Mouse (Mus musculus) CH12.LX (cell line): ENCODE measurements around the gene Krt8. TPM values are rescaled to one million over a fixed set of nuclear protein-coding genes. Genes with fewer than 3 reads are reported as not detected.

Experiments used
- DNase-seq: peaks from one replicate; pipeline ENCODE4 v3.0.0-alpha.2; 2013; ENCODE audit errors: extremely low read depth
- H3K27ac ChIP-seq: 2 replicates; pipeline ENCODE4 v1.5.1; 2012; ENCODE audit warnings: low read depth, mild to moderate bottlenecking, control low read depth, moderate library complexity; ENCODE audit not compliant: insufficient read depth
- H3K27me3 ChIP-seq: replicated peaks from 2 replicates; pipeline ENCODE3; 2012; ENCODE audit warnings: inconsistent platforms
- H3K36me3 ChIP-seq, 2 experiments: replicated peaks in 1 of 2; 2 replicates each; pipeline versions ENCODE3 to v1.6.1; 2012; ENCODE audit warnings: inconsistent platforms in 1 of 2, low read length in 1 of 2, mild to moderate bottlenecking in 1 of 2, mixed read lengths in 1 of 2, moderate library complexity in 1 of 2; ENCODE audit not compliant: control insufficient read depth in 1 of 2, insufficient read depth in 1 of 2
- H3K4me1 ChIP-seq, 2 experiments: 2 replicates each; pipeline ENCODE4 v1.6.1; 2012; ENCODE audit warnings: inconsistent platforms in 1 of 2, moderate library complexity in 1 of 2; ENCODE audit not compliant: insufficient read depth in 2 of 2, control insufficient read depth in 1 of 2
- H3K4me2 ChIP-seq: 2 replicates; pipeline ENCODE4 v1.6.1; 2012; ENCODE audit warnings: low read depth, mild to moderate bottlenecking, control low read depth; ENCODE audit not compliant: poor library complexity, insufficient read depth, severe bottlenecking
- H3K4me3 ChIP-seq, 3 experiments: fragments of 150-350 bp in 1 of 3; sonication (generic) in 1 of 3; replicated peaks in 1 of 3; 2 replicates each; pipeline versions ENCODE3 to v1.5.1; 2011 to 2012; ENCODE audit warnings: low read depth in 2 of 3, low read length in 2 of 3, mild to moderate bottlenecking in 2 of 3, moderate library complexity in 2 of 3, control low read depth in 1 of 3, improper control_type of control experiment in 1 of 3, inconsistent platforms in 1 of 3, mixed read lengths in 1 of 3; ENCODE audit not compliant: poor library complexity in 1 of 3
- H3K79me2 ChIP-seq: replicated peaks from 2 replicates; pipeline ENCODE4 v1.6.1; 2012; ENCODE audit warnings: mild to moderate bottlenecking, moderate library complexity; ENCODE audit not compliant: control insufficient read depth, poor library complexity, insufficient read depth, severe bottlenecking; ENCODE audit errors: extremely low read depth
- H3K9ac ChIP-seq: 2 replicates; pipeline ENCODE4 v1.6.1; 2012; ENCODE audit warnings: low read depth, mild to moderate bottlenecking, control low read depth, moderate library complexity; ENCODE audit not compliant: insufficient read depth
- H3K9me3 ChIP-seq: replicated peaks from 2 replicates; pipeline ENCODE3; 2012; ENCODE audit warnings: low read length, inconsistent platforms, mixed read lengths
- BHLHE40 ChIP-seq: IDR thresholded peaks from 2 replicates; pipeline ENCODE4 v1.6.1; 2011; ENCODE audit warnings: mild to moderate bottlenecking, low read depth, low read length, improper control_type of control experiment
- CTCF ChIP-seq, 2 experiments: IDR thresholded peaks in 1 of 2; conservative IDR thresholded peaks in 1 of 2; 2 replicates each; pipeline ENCODE4 v1.5.1; 2011 to 2012; ENCODE audit warnings: low read depth in 2 of 2, low read length in 2 of 2, improper control_type of control experiment in 1 of 2, inconsistent platforms in 1 of 2, mild to moderate bottlenecking in 1 of 2, moderate library complexity in 1 of 2
- ELF1 ChIP-seq: IDR thresholded peaks from 2 replicates; pipeline ENCODE4 v1.6.1; 2014; ENCODE audit warnings: low read depth, mild to moderate bottlenecking, inconsistent platforms, low read length, improper control_type of control experiment
- EP300 ChIP-seq: IDR thresholded peaks from 2 replicates; pipeline ENCODE4 v1.6.1; 2011; ENCODE audit warnings: low read length, improper control_type of control experiment
- ETS1 ChIP-seq: conservative IDR thresholded peaks from 2 replicates; pipeline ENCODE4 v1.6.1; 2012; ENCODE audit warnings: low read depth, mild to moderate bottlenecking, inconsistent platforms, low read length, improper control_type of control experiment, moderate library complexity
- HCFC1 ChIP-seq: IDR thresholded peaks from 2 replicates; pipeline ENCODE4 v1.6.1; 2012; ENCODE audit warnings: low read depth, mild to moderate bottlenecking, inconsistent platforms, low read length, improper control_type of control experiment
- IRF4 ChIP-seq: IDR thresholded peaks from 2 replicates; pipeline ENCODE4 v1.6.1; 2014; ENCODE audit warnings: low read depth, mild to moderate bottlenecking, inconsistent platforms, low read length, improper control_type of control experiment
- KAT2A ChIP-seq: IDR thresholded peaks from 2 replicates; pipeline ENCODE4 v1.6.1; 2012; ENCODE audit warnings: low read length, improper control_type of control experiment, inconsistent platforms; ENCODE audit not compliant: insufficient replicate concordance
- MAZ ChIP-seq: IDR thresholded peaks from 2 replicates; pipeline ENCODE4 v1.6.1; 2012; ENCODE audit warnings: low read depth, mild to moderate bottlenecking, inconsistent platforms, low read length, improper control_type of control experiment, moderate library complexity
- MXI1 ChIP-seq: IDR thresholded peaks from 2 replicates; pipeline ENCODE4 v1.6.1; 2011; ENCODE audit warnings: mild to moderate bottlenecking, low read depth, low read length, improper control_type of control experiment
- MYC ChIP-seq: IDR thresholded peaks from 2 replicates; pipeline ENCODE4 v1.6.1; 2011; ENCODE audit warnings: low read depth, mild to moderate bottlenecking, improper control_type of control experiment, low read length
- NRF1 ChIP-seq: IDR thresholded peaks from 2 replicates; pipeline ENCODE4 v1.6.1; 2014; ENCODE audit warnings: low read depth, mild to moderate bottlenecking, inconsistent platforms, low read length, improper control_type of control experiment, moderate library complexity
- POLR2AphosphoS2 ChIP-seq: IDR thresholded peaks from 2 replicates; pipeline ENCODE4 v1.6.1; 2011; ENCODE audit warnings: low read depth, low read length, improper control_type of control experiment
- RAD21 ChIP-seq: IDR thresholded peaks from 2 replicates; pipeline ENCODE4 v1.6.1; 2011; ENCODE audit warnings: low read depth, mild to moderate bottlenecking, low read length, improper control_type of control experiment, moderate library complexity
- RCOR1 ChIP-seq: conservative IDR thresholded peaks from 2 replicates; pipeline ENCODE4 v1.6.1; 2012; ENCODE audit warnings: low read depth, mild to moderate bottlenecking, inconsistent platforms, low read length, improper control_type of control experiment
- SIN3A ChIP-seq: IDR thresholded peaks from 2 replicates; pipeline ENCODE4 v1.6.1; 2012; ENCODE audit warnings: low read length, improper control_type of control experiment, inconsistent platforms
- SMC3 ChIP-seq: IDR thresholded peaks from 2 replicates; pipeline ENCODE4 v1.6.1; 2011; ENCODE audit warnings: low read depth, low read length, improper control_type of control experiment
- TBP ChIP-seq: conservative IDR thresholded peaks from 2 replicates; pipeline ENCODE4 v1.6.1; 2011; ENCODE audit warnings: low read depth, low read length, improper control_type of control experiment
- TCF12 ChIP-seq: IDR thresholded peaks from 2 replicates; pipeline ENCODE4 v1.6.1; 2014; ENCODE audit warnings: low read depth, mild to moderate bottlenecking, inconsistent platforms, low read length, improper control_type of control experiment
- USF1 ChIP-seq: IDR thresholded peaks from 2 replicates; pipeline ENCODE4 v1.6.1; 2014; ENCODE audit warnings: low read depth, mild to moderate bottlenecking, inconsistent platforms, low read length, improper control_type of control experiment
- USF2 ChIP-seq: conservative IDR thresholded peaks from 2 replicates; pipeline ENCODE4 v1.6.1; 2011; ENCODE audit warnings: low read depth, low read length, improper control_type of control experiment
- ZKSCAN1 ChIP-seq: IDR thresholded peaks from 2 replicates; pipeline ENCODE4 v1.6.1; 2012; ENCODE audit warnings: low read depth, inconsistent platforms, low read length, improper control_type of control experiment, borderline replicate concordance
- ZNF384 ChIP-seq: IDR thresholded peaks from 2 replicates; pipeline ENCODE4 v1.6.1; 2012; ENCODE audit warnings: low read depth, low read length, improper control_type of control experiment, inconsistent platforms
- dilution Hi-C: fragments of 300-500 bp; cut with MboI; formaldehyde crosslinking; loops from 2 replicates; pipeline ENCODE4 v1.14.3; 2020; ENCODE audit warnings: low sequenced_read_pairs; ENCODE audit not compliant: extremely low pct_unique_long_range_greater_than_20kb, extremely low pct_ligation_motif_present
- in situ Hi-C: fragments of 300-500 bp; cut with MboI; formaldehyde crosslinking; loops from 3 replicates; pipeline ENCODE4 v1.14.3; 2019; ENCODE audit warnings: low sequenced_read_pairs, low pct_ligation_motif_present, low pct_unique_long_range_greater_than_20kb, mixed read lengths
- polyA plus RNA-seq: library from polyadenylated mRNA; unstranded; fragments of >175 nt; gene quantifications from 2 replicates; pipeline ENCODE4 v1.2.1, GENCODE M21; 2012; ENCODE audit warnings: low read depth; ENCODE audit not compliant: insufficient read length
- total RNA-seq, 2 experiments: library from RNA; depleted of rRNA; stranded (reverse); fragments of 300-350 nt in 1 of 2; fragments of >200 nt in 1 of 2; gene quantifications; 2 replicates each; pipeline ENCODE4 v1.2.3; 2012 to 2014

Krt8 gene
- total and polyA plus RNA-seq, 3 experiments = not detected

DNA sequence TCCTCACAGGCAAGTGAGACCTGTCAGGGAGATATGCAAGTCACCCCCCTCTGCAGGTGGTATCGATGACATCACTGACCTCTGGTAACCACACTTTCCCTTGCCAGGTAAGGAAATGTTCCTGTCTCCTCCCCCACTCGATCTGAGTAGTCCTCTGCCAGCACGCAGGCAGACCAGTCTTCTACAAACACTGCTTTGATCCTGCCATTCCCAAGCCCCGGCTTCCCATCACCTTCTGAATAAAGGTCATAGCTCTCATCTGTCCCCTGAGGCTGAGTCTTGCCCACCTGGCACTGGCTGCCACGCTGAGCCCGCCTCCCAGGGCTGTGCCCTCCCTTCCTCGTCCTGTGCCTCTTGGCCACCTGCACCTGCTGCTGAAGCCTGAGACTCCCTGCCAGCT is 12.5 kb upstream of the Krt8 start:
- Histone ChIP-seq H3K9ac (no peak overlapping the region), H3K4me3 (no peak overlapping the region), H3K27me3 (peaks cover 2% of the 10 kb centered on the region), H3K4me1 (peaks cover 24 to 55% of the 10 kb centered on the region in 2 experiments), H3K36me3 (no peaks in the 10 kb centered on the region), H3K27ac (no peak overlapping the region), H3K4me2 (no peak overlapping the region), H3K9me3 (no peaks in the 10 kb centered on the region), H3K79me2 (no peaks in the 10 kb centered on the region)
- in situ Hi-C loops (no loop called here), dilution Hi-C loops (no loop called here)
- DNase-seq = no peak
- TF ChIP-seq KAT2A (no peak), RAD21 (no peak), SMC3 (no peak), ELF1 (no peak), TBP (no peak), MXI1 (no peak), IRF4 (no peak), CTCF (conservative IDR thresholded peaks at IDR 0.05 in 1 of 2, IDR thresholded peaks at IDR 0.05 in 1 of 2; ENCODE audit: low read depth in 2 of 2, low read length in 2 of 2) (no peak), MYC (no peak), BHLHE40 (no peak), ZKSCAN1 (no peak), SIN3A (no peak), POLR2AphosphoS2 (no peak), USF1 (no peak)

DNA sequence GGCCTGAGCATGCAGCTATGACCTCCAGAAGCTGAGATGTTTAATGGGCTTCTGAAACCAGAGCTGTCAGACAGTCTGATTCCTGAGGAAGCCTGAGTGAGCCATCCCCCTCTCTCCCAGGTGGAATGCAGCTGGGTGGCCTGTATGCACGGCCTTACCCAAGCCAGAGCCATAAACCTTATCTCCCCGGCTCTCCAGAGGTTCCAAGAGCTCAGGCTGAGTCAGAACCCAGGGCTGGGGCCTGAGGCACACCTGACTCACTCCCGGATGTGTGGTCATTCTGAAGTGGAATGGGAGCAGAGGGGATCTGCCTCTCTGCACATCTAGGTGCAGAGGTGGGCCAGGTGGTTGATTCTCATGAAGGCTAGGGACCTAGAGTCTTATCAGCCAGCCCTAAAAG is 11.8 kb upstream of the Krt8 start:
- Histone ChIP-seq H3K4me2 (no peak overlapping the region), H3K4me3 (no peak overlapping the region), H3K27me3 (peaks cover 2% of the 10 kb centered on the region), H3K27ac (no peak overlapping the region), H3K9me3 (no peaks in the 10 kb centered on the region)
- dilution Hi-C loops = no loop called here
- TF ChIP-seq ZKSCAN1 (no peak), NRF1 (no peak), RCOR1 (no peak), TCF12 (no peak), BHLHE40 (no peak), EP300 (no peak), ZNF384 (no peak), USF1 (no peak), POLR2AphosphoS2 (no peak), KAT2A (no peak), HCFC1 (no peak), USF2 (no peak), MXI1 (no peak), SIN3A (no peak), ETS1 (no peak), MAZ (no peak)
- TF ChIP-seq, all 38 proteins: peak for 0
- no peak for DNase-seq
- Histone ChIP-seq H3K36me3 (no peaks in the 10 kb centered on the region), H3K9ac (no peak overlapping the region), H3K79me2 (no peaks in the 10 kb centered on the region), H3K4me1 (peaks cover 30 to 62% of the 10 kb centered on the region in 2 experiments)
- in situ Hi-C loops = no loop called here
